Mouse (Mus musculus): ENCODE results near the gene Smox.

- TF ChIP-seq POLR2A (IDR thresholded peaks at IDR 0.05; ENCODE audit: low read depth, low read length) (no peak), CTCF (IDR thresholded peaks at IDR 0.05; ENCODE audit: extremely low read depth, insufficient read length, insufficient replicate concordance, low read depth, low read length) (no peak)
Measured at GRCm38 (mm10) chr2:131447566-131448330, 43.5 kb upstream of the Smox start.

Measured in small intestine, adult 2 months (tissue).